Mouse (Mus musculus): ENCODE results near the gene Carm1. TPM values are rescaled to one million over a fixed set of nuclear protein-coding genes. Genes with fewer than 3 reads are reported as not detected.
A peak's percentile ranks its signal among the peaks of the same experiment; 100 is the strongest.

Carm1 gene
- polyA plus RNA-seq, 1 experiment from 2014 or later: 56.0 TPM

DNA sequence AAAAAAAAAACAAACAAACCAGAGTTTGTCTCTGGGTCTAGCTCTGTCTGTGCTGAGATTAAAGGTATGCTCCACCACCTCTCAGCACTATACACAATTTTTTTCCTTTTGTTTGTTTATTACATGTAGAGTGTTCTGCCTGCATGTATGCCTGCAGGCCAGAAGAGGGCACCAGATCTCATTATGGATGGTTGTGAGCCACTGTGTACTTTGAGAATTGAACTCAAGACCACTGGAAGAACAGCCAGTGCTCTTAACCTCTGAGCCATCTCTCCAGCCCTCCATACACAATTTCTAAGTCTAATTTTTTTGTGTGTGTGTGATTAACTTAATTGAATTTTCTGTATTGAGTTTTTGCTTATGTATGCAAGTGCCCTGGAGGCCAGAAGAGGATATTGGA lies 79.9 kb downstream of the Carm1 start:
- Histone ChIP-seq H3K4me2 (replicated peaks) (no peak overlapping the region), H3K27me3 (no peaks in the 10 kb centered on the region), H3K4me3 (no peak overlapping the region), H3K9me3 (no peaks in the 10 kb centered on the region), H3K4me1 (no peaks in the 10 kb centered on the region), H3K27ac (no peak overlapping the region), H3K9ac (no peak overlapping the region), H3K36me3 (peaks cover 22% of the 10 kb centered on the region)
- ATAC-seq (ENCODE audit: low FRiP score, low read depth): no peak

DNA sequence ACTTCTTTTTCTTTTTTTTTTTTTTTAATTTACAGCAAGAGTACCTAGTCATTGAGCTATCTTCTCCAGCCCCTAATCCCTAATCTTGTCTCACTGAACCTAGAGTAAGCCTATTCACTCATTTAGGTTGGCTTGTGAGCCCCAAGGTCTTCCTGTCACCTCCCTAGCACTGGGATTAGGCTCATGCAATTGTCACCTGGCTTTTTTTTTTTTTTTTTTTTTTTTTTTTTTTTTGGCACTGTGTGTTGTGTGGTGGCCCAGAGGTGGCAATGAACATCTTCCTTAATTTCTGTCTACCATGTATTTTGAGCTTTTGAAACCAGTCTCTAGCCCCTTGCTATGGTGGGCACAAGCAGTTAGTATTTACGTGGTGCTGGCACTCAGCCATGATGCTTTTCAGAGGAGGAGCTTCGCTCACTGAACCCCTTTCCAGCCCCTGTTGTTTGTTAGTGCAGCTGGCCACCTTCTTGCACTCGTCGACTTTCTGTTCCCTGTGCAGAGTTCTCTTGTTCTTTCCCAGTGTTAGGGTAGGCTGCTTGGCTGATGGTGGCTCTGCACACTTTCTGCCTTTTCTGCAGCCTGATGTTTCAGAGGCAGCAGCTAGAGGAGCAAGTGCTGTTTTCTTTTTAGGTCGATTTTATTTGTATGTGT lies 80.6 kb downstream of the Carm1 start:
- Histone ChIP-seq H3K4me2 (replicated peaks) (no peak overlapping the region), H3K27ac (no peak overlapping the region), H3K9me3 (no peaks in the 10 kb centered on the region), H3K4me1 (no peaks in the 10 kb centered on the region), H3K4me3 (no peak overlapping the region), H3K9ac (no peak overlapping the region), H3K36me3 (peaks cover 22% of the 10 kb centered on the region), H3K27me3 (no peaks in the 10 kb centered on the region)
- 76% methylated on average over 5 of the region's 5 CpGs for WGBS
- no peak for ATAC-seq (ENCODE audit: low FRiP score, low read depth)

DNA sequence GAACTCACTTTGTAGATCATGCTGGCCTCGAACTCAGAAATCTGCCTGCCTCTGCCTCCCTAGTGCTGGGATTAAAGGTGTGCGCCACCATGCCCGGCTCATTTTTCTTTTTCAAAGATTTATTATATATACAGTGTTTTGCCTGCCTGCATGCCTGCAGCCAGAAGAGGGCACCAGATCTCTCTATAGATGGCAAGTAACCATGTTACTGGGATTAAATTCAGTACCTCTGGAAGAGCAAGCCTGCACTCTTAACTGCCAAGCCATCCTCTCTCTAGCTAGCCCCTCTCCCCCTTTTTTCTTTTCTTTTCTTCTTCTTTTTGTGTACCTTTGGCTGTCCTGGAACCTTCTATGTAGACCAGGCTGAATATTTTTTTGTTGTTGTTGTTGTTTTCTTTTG lies 84.0 kb downstream of the Carm1 start:
- no peaks in the 10 kb centered on the region for H3K27me3 ChIP-seq
- H3K9ac ChIP-seq: no peak overlapping the region
- peaks cover 7% of the 10 kb centered on the region for H3K4me1 ChIP-seq
- H3K4me2 ChIP-seq (replicated peaks): no peak overlapping the region
- ATAC-seq (ENCODE audit: low FRiP score, low read depth): no peak
- no peak overlapping the region for H3K4me3 ChIP-seq
- no peak overlapping the region for H3K27ac ChIP-seq
- peaks cover 42% of the 10 kb centered on the region for H3K36me3 ChIP-seq
- 81% methylated on average over 3 of the region's 3 CpGs for WGBS
- H3K9me3 ChIP-seq: no peaks in the 10 kb centered on the region

DNA sequence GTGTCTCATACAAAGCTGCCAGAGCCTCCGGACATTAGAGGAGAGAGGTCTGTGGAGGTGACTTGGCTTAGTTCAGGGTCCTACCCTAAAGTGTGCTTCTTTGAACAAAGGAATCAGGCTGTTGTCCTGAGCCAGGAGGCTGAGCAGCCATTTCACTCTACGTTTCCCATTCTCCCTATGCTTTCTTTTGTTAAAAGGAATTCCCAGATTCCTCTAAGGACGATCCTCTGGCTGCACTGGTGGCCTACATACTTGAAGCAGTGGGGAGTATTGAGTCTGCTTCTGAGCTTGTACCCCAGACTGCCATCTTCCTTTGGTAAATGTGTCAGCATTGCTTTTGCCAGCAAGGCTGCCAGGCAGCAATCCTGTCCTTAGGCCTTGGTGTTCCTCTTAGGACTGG lies 86.4 kb downstream of the Carm1 start:
- no peak overlapping the region for H3K4me2 ChIP-seq (replicated peaks)
- ATAC-seq (ENCODE audit: low FRiP score, low read depth): no peak
- H3K4me1 ChIP-seq: peaks cover 9% of the 10 kb centered on the region
- H3K27me3 ChIP-seq: no peaks in the 10 kb centered on the region
- no peak overlapping the region for H3K4me3 ChIP-seq
- no peaks in the 10 kb centered on the region for H3K9me3 ChIP-seq
- H3K27ac ChIP-seq: no peak overlapping the region
- no peak overlapping the region for H3K9ac ChIP-seq
- 88% methylated on average over 3 of the region's 3 CpGs for WGBS
- H3K36me3 ChIP-seq: peaks cover 66% of the 10 kb centered on the region

DNA sequence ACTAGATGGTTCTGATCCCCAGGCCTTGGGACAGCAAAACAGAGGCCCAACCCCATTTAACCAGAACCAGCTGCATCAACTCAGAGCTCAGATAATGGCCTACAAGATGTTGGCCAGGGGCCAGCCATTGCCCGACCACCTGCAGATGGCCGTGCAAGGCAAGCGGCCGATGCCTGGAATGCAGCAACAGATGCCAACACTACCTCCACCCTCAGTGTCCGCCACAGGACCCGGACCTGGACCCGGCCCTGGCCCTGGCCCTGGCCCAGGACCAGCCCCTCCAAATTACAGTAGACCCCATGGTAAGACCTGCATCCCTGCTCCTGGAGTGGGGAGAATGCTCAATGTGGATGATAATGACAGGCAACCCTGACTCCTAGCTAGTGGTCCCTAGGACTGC lies 88.9 kb downstream of the Carm1 start:
- Histone ChIP-seq H3K4me2 (replicated peaks) (no peak overlapping the region), H3K27ac (no peak overlapping the region; the same call in 1 of the 2 replicates), H3K9me3 (no peaks in the 10 kb centered on the region), H3K36me3 (peaks cover 87% of the 10 kb centered on the region), H3K4me3 (no peak overlapping the region), H3K27me3 (no peaks in the 10 kb centered on the region), H3K4me1 (peaks cover 9% of the 10 kb centered on the region), H3K9ac (no peak overlapping the region)
- ATAC-seq (ENCODE audit: low FRiP score, low read depth): peak; percentile 57
- WGBS: 48% methylated on average over 7 of the region's 7 CpGs

DNA sequence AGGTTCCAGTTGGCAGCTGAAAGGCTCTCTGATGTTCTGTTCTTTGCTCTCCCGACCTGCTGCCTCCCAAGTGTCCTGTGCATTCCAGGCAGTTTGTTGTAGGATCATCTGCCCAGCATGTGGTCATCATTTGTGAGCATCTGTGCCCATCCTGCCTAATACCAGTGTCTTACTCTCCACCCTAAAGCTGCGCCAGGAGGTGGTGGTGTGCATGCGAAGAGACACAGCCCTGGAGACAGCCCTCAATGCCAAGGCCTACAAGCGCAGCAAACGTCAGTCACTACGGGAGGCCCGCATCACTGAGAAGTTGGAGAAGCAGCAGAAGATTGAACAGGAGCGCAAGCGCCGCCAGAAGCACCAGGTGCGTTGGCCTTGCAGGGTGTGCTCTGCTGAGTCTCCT lies 92.3 kb downstream of the Carm1 start:
- 93% methylated on average over 11 of the region's 11 CpGs for WGBS
- no peak for ATAC-seq (ENCODE audit: low FRiP score, low read depth)
- no peak overlapping the region for H3K4me2 ChIP-seq (replicated peaks)
- H3K4me3 ChIP-seq: no peak overlapping the region
- H3K9ac ChIP-seq: no peak overlapping the region
- H3K36me3 ChIP-seq: peaks cover 100% of the 10 kb centered on the region
- H3K27me3 ChIP-seq: no peaks in the 10 kb centered on the region
- no peaks in the 10 kb centered on the region for H3K9me3 ChIP-seq
- no peak overlapping the region for H3K27ac ChIP-seq
- peaks cover 9% of the 10 kb centered on the region for H3K4me1 ChIP-seq

MicroRNAs encoded within 50 kb of the gene (microRNA counts, 519-probe panel; counts per million panel counts)
- microRNA mmu-miR-1946b: not detected

Small RNA genes within 50 kb of the gene (microRNA-seq; reads per million reads assigned to microRNA genes)
- not detected for gene Mir1946b

Other genes with a start within 250 kb of the Carm1 start
- 10.5 and 11.7 TPM in 2 replicates for gene Ap1m2, start 234.6 kb upstream of the Carm1 start, polyA plus RNA-seq (2015; fragmentation: Nextera tagmentation; extraction: Ambion mirVana)
- 118 and 131 TPM in 2 replicates for gene Slc44a2, start 226.2 kb upstream of the Carm1 start, polyA plus RNA-seq (2015; fragmentation: Nextera tagmentation; extraction: Ambion mirVana)
- 257 and 268 TPM in 2 replicates for gene Ilf3, start 179.0 kb upstream of the Carm1 start, polyA plus RNA-seq (2015; fragmentation: Nextera tagmentation; extraction: Ambion mirVana)
- gene Qtrt1, start 135.1 kb upstream of the Carm1 start, polyA plus RNA-seq (2015; fragmentation: Nextera tagmentation; extraction: Ambion mirVana): 49.5 and 52.2 TPM in 2 replicates
- 72.5 and 77.0 TPM in 2 replicates for gene Dnm2, start 122.0 kb upstream of the Carm1 start, polyA plus RNA-seq (2015; fragmentation: Nextera tagmentation; extraction: Ambion mirVana)
- gene Tmed1, start 36.6 kb upstream of the Carm1 start, polyA plus RNA-seq (2015; fragmentation: Nextera tagmentation; extraction: Ambion mirVana): 135 and 138 TPM in 2 replicates
- gene AB124611, start 20.7 kb upstream of the Carm1 start, polyA plus RNA-seq (2015; fragmentation: Nextera tagmentation; extraction: Ambion mirVana): 5.2 and 5.5 TPM in 2 replicates
- gene Timm29, start 45.8 kb downstream of the Carm1 start, polyA plus RNA-seq (2015; fragmentation: Nextera tagmentation; extraction: Ambion mirVana): 30.3 and 30.4 TPM in 2 replicates
- 23.9 and 27.5 TPM in 2 replicates for gene Yipf2, start 45.9 kb downstream of the Carm1 start, polyA plus RNA-seq (2015; fragmentation: Nextera tagmentation; extraction: Ambion mirVana)
- gene Smarca4, start 69.3 kb downstream of the Carm1 start, polyA plus RNA-seq (2015; fragmentation: Nextera tagmentation; extraction: Ambion mirVana): 91.8 and 99.5 TPM in 2 replicates
- gene Ldlr, start 176.6 kb downstream of the Carm1 start, polyA plus RNA-seq (2015; fragmentation: Nextera tagmentation; extraction: Ambion mirVana): 30.8 and 31.2 TPM in 2 replicates
- gene Spc24, start 213.4 kb downstream of the Carm1 start, polyA plus RNA-seq (2015; fragmentation: Nextera tagmentation; extraction: Ambion mirVana): 109 and 117 TPM in 2 replicates